Mouse (Mus musculus): ENCODE measurements around the gene Pdia6.
A peak's percentile ranks its signal among the peaks of the same experiment; 100 is the strongest.

The Pdia6 gene

GRCm38 (mm10) chr12:17265971-17266672, at the start of gene Pdia6:
Pdia6 (plus strand) TSS chr12:17266545.
- peak; percentile 68 to 82 for DNase-seq (ENCODE audit: low read depth in 1 of 2, low spot score in 2 of 2)

- no peak for DNase-seq (ENCODE audit: low read depth in 1 of 2, low spot score in 2 of 2)
These were observed 48.0 kb upstream of the Pdia6 start for GRCm38 (mm10) chr12:17218390-17218789.

- no peak for DNase-seq (ENCODE audit: low read depth in 1 of 2, low spot score in 2 of 2)
These were observed 47.2 kb upstream of the Pdia6 start for GRCm38 (mm10) chr12:17219107-17219506.

- DNase-seq (ENCODE audit: low read depth in 1 of 2, low spot score in 2 of 2), result no peak
These were observed 45.7 kb upstream of the Pdia6 start for GRCm38 (mm10) chr12:17220631-17221030.

DNA sequence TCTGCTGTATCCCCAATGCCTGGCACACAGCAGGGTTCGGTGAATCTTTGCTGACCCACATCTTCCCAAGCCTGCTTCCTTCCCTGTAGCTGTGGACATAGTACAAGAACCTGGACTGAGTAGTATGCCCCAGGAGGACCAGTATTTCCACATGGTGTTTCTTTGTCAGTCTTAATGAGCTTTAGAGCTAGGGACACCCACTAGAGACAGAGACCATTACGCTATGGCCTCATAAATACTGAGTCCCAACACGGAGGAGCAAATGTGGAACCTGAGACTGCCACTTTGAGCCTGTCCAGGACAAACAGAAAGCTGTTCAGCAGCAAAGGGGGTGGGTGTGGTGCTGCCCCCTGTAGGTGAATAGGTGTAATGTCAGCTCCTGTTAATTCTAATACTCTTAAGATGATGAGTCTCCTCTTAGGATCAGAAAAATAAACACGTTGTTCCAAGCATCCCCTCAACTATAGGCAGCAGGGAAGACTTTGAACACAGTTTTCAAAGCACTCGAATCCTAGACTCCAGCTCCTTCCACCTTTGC, 44.4 kb upstream of the Pdia6 start:
- DNase-seq (ENCODE audit: low read depth in 1 of 2, low spot score in 2 of 2), result no peak

DNA sequence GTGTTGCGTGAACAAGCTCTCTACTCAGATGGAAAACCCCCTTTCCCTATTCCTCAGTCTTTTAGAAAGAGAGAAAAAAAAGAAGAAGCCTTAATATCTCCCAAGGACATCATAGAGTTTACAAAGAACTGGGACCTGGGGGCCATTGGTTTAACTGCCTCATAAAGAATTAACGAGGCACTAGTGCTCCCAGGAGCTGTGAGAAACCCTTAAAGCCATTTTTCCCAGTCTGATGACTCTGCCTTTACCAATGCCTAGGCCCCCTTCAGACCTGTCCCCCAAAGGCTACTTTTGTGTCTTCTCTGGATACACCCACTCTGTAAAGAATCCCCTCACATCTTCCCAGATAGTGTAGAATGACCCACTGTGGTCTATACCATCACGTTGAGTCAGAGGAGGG, 43.3 kb upstream of the Pdia6 start:
- no peak for DNase-seq (ENCODE audit: low read depth in 1 of 2, low spot score in 2 of 2)

GRCm38 (mm10) chr12:17225012-17225411, 41.3 kb upstream of the Pdia6 start:
- DNase-seq (ENCODE audit: low read depth in 1 of 2, low spot score in 2 of 2), result no peak

GRCm38 (mm10) chr12:17227903-17228302, 38.4 kb upstream of the Pdia6 start:
- DNase-seq (ENCODE audit: low read depth in 1 of 2, low spot score in 2 of 2), result no peak

DNA sequence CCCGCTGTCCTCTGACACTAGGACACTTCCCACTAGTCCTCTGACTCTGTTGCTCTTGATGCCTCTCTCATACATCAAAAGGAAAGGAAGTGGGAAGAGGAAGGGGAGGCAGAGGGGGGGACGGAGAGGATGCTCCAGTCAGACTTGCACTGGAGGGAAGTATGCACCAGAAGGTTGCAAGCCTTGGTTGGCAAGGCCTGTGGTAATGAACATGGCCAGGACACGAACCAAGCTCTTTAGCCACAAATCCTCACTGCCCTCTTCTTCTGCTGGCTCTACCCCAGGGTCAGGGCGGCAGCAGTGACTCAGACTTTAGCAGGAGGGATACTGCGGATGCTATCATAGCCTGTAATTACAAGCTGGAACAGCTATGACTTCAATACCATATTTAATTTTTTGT, 35.8 kb upstream of the Pdia6 start:
- DNase-seq (ENCODE audit: low read depth in 1 of 2, low spot score in 2 of 2), result no peak

DNA sequence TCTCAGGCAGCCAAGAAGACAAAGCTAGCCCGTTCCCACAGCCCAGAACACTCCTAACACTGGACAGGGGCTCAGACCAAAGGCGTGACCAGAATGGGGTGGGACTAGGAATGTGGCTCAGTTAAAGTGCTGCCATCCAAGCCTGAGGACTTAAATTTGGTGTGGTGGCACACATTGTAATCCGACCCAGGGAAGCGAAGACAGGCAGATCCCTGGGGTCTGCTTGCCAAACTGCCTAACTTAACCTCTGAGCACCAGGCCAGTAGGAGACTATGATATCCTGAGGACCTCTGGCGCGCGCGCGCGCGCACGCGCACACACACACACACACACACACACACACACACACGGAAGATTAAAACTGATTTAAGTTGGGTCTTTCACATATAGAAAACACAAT, 34.8 kb upstream of the Pdia6 start:
- DNase-seq (ENCODE audit: low read depth in 1 of 2, low spot score in 2 of 2), result no peak

DNA sequence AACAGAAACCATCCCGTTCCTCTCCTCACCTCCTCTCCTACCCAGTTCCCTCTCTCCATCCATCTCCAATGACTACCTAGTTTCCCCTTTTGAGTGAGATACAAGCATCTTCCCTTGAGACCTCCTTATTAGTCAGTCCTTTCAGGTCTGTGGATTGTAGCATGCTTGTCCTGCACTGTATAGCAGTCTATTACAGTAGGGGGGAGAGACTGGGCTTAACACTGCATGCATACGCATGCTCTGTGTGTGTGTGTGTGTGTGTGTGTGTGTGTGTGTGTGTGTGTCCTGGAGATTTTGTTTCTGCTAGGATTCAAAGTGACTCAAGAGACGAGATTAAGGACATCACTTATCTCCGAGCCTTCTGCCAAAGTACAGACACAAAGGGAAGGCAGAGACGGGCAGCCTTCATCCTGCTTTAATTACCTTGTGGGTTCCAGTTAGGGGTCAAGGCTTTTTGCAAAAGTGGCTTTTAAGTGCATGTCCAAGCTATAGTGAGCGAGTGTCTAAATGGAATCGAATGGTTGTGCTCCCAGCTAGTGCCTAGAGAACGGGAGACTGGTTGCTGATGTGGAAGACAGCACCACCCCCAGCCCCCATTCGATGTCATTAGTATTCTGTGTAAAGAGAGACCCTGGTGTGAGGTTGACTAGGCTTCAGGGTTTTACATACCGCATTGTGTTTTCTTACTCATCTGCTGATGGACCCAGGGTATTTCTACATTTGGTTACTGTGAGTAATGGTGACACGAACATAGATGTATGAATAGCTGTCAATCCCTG, 30.6 kb upstream of the Pdia6 start:
- no peak for DNase-seq (ENCODE audit: low read depth in 1 of 2, low spot score in 2 of 2)

- no peak for DNase-seq (ENCODE audit: low read depth in 1 of 2, low spot score in 2 of 2)
These were observed 27.5 kb upstream of the Pdia6 start for GRCm38 (mm10) chr12:17238588-17239427.

DNA sequence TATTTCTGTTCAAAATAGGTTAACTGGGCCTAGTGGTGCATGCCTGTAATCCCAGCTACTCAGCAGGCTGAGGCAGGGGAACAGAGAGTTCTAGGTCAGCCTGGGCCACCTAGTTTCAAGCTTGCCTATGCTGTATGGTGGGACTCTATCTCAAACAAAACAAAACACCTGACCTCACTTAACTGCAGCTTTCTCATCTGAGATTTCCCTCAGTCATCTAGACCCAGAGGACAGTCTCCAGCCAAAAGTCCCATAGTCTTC, 27.0 kb upstream of the Pdia6 start:
- no peak for DNase-seq (ENCODE audit: low read depth in 1 of 2, low spot score in 2 of 2)

DNA sequence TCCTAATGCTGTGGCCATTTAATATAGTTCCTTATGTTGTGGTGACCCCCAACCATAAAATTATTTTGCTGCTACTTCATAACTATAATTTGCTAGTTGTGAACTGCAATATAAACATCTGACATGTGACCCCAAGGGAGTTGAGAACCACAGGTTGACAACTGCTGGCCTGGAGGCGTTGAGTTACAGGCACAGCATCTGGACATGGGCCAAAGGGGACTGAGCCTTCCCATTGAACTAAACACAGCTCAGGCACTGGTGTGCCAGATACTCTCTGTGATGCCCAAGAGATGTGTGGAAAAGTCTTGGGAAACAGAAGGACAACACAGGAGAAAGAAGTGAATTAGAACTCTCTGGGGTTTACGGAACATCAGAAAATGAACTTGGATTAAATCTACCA, 25.3 kb upstream of the Pdia6 start:
- no peak for DNase-seq (ENCODE audit: low read depth in 1 of 2, low spot score in 2 of 2)

DNA sequence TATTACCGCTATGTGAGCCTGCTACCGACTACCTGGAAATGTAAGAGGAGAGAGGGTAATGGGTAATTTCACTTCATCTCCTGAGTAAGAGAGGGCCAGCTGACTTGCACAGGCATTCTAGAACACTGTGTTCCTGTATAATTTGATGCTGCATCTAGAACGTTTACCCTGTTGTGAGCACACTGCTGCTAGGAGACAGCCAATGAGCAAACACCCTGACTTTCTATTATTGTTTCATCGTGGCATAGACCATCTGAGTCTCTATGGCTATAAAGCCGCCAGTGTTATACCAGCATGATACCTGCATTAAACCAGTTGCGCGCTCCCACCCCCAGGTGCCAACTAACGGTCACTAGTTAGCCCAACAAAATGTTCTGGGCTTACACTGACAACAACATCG, 24.7 kb upstream of the Pdia6 start:
- DNase-seq (ENCODE audit: low read depth in 1 of 2, low spot score in 2 of 2), result no peak

GRCm38 (mm10) chr12:17242041-17242440, 24.3 kb upstream of the Pdia6 start:
- no peak for DNase-seq (ENCODE audit: low read depth in 1 of 2, low spot score in 2 of 2)

- no peak for DNase-seq (ENCODE audit: low read depth in 1 of 2, low spot score in 2 of 2)
These were observed 15.4 kb upstream of the Pdia6 start for GRCm38 (mm10) chr12:17250962-17251361.

DNA sequence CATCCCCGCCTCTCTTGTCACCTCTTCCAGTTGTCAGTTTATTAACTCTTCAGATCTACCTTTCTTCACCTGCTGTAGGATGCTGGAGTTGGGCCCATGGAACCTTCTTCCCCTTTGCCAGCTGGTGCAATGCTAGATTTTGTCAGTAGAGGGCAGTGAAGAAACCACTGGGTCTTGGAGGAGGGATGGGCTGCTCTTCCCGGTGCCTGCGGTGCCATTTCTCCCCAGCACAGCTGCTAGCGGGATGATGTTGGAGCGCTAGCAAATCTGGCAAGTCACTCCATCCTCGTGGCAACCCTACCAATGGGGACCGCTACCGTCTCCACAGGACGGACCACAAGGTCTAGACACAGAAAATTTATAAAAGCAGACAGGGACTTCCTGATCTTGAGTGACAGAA, 13.3 kb upstream of the Pdia6 start:
- peak in 1 of 2 experiments; percentile 47 for DNase-seq (ENCODE audit: low read depth in 1 of 2, low spot score in 2 of 2)

DNA sequence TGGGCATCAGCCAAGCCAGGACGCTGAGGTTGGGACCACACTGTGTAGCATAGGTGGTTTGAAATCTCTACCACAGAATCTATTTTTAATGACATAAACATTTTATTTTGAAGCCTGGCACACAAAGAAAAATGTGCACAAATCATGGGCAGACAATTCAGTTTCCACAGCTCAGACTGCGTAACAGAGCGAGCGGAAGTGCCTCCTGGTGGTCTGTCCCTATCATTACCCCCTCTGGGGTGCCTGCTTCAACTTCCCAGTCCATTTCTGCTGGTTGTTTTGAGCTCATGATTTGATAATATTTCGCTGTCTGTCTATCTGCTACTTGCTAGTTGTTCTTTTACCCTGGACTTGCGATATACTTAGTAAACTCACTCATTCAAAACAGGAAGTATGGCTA, 10.7 kb upstream of the Pdia6 start:
- DNase-seq (ENCODE audit: low read depth in 1 of 2, low spot score in 2 of 2), result no peak

DNA sequence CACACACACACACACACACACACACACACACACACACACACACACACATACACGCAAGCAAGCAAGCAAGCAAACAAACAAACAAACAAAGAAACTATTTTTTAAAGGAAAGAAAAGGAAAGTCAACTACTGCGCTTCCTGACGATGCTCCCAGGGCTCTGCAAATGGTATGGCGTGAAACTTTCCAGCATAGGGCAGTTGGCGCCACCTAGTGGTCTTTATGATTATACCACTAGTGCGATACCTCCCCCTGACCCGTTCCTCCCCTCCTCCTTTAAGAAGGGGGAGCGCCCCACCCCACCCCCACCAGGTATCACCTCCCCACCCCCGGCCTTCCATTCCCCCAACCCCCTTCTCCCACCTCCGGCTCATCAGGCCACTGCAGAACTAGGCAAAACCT, 9.4 kb upstream of the Pdia6 start:
- no peak for DNase-seq (ENCODE audit: low read depth in 1 of 2, low spot score in 2 of 2)

- no peak for DNase-seq (ENCODE audit: low read depth in 1 of 2, low spot score in 2 of 2)
These were observed 7.9 kb upstream of the Pdia6 start for GRCm38 (mm10) chr12:17258431-17258830.

DNA sequence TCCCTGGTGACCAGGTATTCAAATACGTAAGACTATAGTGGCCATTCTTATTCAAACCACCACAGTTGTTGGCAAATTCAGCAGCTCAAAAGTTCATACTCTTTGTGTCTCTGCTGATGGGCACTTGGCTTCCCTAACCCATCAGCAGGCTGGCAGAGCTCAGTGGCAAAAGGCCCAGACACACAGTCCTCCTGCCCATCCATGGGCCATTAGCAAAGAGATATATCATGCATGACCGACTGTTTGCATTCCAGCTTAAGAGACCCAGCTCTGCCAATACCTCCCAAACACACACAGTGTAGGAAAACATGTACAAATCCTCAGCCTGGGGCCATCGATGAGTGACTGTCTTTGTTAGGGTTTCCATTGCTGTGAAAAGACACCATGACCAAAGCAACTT, 5.3 kb upstream of the Pdia6 start:
- no peak for DNase-seq (ENCODE audit: low read depth in 1 of 2, low spot score in 2 of 2)

All from monocyte, adult 2 months (primary cell).